Mouse (Mus musculus): ENCODE measurements at regions not wholly inside any gene's neighbourhood (a gene's known extent, or its start where the extent isn't known, plus 50 kb on each side); places are given as distances from the start of the nearest gene placed in this dataset.
"Not testable (repeated sequence)": the region's sequence is repeated elsewhere in the genome, so short reads cannot be mapped to it uniquely, and the experiment has no call there.

DNA sequence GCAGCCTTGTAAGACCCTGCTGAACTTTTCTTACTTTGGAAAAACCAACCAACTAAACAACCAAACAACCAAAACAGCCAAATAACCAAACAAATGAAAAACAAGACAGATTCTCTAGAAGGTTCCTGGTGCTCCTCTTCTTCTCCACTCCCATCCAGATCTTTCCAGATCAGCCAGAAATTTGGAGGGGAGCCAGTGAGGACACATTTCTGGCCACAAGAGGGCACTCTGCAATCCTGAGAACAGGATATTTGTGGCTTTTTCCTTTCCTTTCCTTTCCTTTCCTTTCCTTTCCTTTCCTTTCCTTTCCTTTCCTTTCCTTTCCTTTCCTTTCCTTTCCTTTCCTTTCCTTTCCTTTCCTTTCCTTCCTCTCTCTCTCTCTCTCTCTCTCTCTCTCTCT, 177.9 kb upstream of the Prok2 start:
- not testable (repeated sequence) for H3K27ac ChIP-seq (ENCODE audit: low read length); H3K27me3 ChIP-seq (ENCODE audit: control insufficient read depth, insufficient read depth, low read depth, low read length); H3K4me3 ChIP-seq (ENCODE audit: low read depth, low read length); H3K4me1 ChIP-seq (ENCODE audit: control insufficient read depth, insufficient read depth, low read length); ATAC-seq; H3K36me3 ChIP-seq (ENCODE audit: control insufficient read depth, insufficient read depth, low read length); H3K9me3 ChIP-seq (replicated peaks; ENCODE audit: control insufficient read depth, low read length, poor library complexity, severe bottlenecking); H3K4me2 ChIP-seq (ENCODE audit: low read length); H3K9ac ChIP-seq (ENCODE audit: low read depth, low read length)

DNA sequence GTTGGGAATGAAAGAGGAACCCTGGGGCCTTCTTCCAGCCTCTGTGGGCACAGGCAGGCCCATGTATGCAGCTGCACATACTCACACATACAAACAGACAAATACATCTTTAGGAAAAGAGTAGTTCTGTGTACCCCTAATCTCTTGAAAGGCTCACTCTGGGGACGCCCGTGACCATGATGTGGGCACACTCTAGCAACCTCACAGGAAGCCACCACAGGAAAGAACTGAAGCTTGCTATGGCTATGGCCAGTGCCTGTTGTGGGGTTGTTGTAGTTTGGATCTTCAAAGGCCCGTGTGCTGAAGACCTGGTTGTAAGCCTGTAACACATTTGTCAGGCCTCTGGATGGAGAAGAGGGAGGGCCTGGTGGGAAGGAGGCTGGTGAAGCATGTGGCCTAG, 175.4 kb upstream of the Prok2 start:
- Histone ChIP-seq H3K4me3 (ENCODE audit: low read depth, low read length) (no peak overlapping the region), H3K27ac (ENCODE audit: low read length) (no peak overlapping the region), H3K36me3 (ENCODE audit: control insufficient read depth, insufficient read depth, low read length) (no peaks in the 10 kb centered on the region), H3K9ac (ENCODE audit: low read depth, low read length) (no peak overlapping the region), H3K27me3 (ENCODE audit: control insufficient read depth, insufficient read depth, low read depth, low read length) (peaks cover 5% of the 10 kb centered on the region; the same call in 1 of the 2 replicates), H3K4me1 (ENCODE audit: control insufficient read depth, insufficient read depth, low read length) (no peaks in the 10 kb centered on the region), H3K4me2 (ENCODE audit: low read length) (no peak overlapping the region), H3K9me3 (replicated peaks; ENCODE audit: control insufficient read depth, low read length, poor library complexity, severe bottlenecking) (no peaks in the 10 kb centered on the region)
- ATAC-seq = no peak
- WGBS = 89% methylated on average over 3 of the region's 3 CpGs

DNA sequence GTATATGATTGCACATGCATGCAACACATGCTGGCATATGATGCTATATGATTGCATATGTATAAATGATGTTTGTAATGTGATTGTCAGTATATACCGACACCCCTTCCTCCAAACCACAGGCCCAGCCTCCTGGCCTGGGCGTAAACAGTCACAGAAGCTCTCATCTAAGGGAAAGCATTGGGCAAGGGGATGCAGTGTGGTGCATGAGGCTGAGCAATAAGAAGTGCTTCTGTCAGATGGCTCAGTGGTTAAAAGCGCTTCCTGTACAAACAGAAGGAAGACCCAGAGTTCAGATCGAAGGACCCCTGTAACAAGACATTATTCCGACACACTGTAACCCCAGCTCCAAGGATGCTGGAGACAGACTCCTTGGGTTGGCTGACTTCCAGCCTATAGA, 175.0 kb upstream of the Prok2 start:
- peaks cover 5% of the 10 kb centered on the region; the same call in 1 of the 2 replicates for H3K27me3 ChIP-seq (ENCODE audit: control insufficient read depth, insufficient read depth, low read depth, low read length)
- ATAC-seq = no peak
- H3K4me2 ChIP-seq (ENCODE audit: low read length) = no peak overlapping the region
- WGBS = 87% methylated on average over 5 of the region's 5 CpGs
- H3K4me1 ChIP-seq (ENCODE audit: control insufficient read depth, insufficient read depth, low read length) = no peaks in the 10 kb centered on the region
- no peak overlapping the region for H3K4me3 ChIP-seq (ENCODE audit: low read depth, low read length)
- H3K27ac ChIP-seq (ENCODE audit: low read length) = no peak overlapping the region
- H3K36me3 ChIP-seq (ENCODE audit: control insufficient read depth, insufficient read depth, low read length) = no peaks in the 10 kb centered on the region
- H3K9ac ChIP-seq (ENCODE audit: low read depth, low read length) = no peak overlapping the region
- no peaks in the 10 kb centered on the region for H3K9me3 ChIP-seq (replicated peaks; ENCODE audit: control insufficient read depth, low read length, poor library complexity, severe bottlenecking)

DNA sequence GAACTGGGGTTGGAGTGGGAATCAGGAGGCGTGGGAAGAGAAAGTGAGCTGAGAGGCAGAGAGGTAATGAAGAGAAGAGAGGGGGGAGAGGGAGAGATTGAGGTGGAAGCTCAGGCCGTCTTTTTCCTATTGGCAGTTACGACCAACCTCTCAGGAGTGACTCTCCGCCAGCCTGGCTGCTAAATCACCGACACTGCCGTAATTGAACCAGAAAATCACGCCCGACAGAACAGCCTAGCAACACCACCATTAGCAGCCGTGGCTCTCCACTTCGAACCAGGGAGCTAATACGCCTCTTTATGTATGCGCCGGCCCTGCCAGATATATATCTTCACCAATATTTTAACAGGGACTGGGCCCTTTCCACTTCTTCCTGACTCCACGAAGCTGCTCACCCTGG, 173.5 kb upstream of the Prok2 start:
- Histone ChIP-seq H3K27ac (ENCODE audit: low read length) (no peak overlapping the region), H3K36me3 (ENCODE audit: control insufficient read depth, insufficient read depth, low read length) (no peaks in the 10 kb centered on the region), H3K4me2 (ENCODE audit: low read length) (no peak overlapping the region), H3K4me1 (ENCODE audit: control insufficient read depth, insufficient read depth, low read length) (no peaks in the 10 kb centered on the region), H3K9me3 (replicated peaks; ENCODE audit: control insufficient read depth, low read length, poor library complexity, severe bottlenecking) (no peaks in the 10 kb centered on the region), H3K27me3 (ENCODE audit: control insufficient read depth, insufficient read depth, low read depth, low read length) (peaks cover 5% of the 10 kb centered on the region; the same call in 1 of the 2 replicates), H3K9ac (ENCODE audit: low read depth, low read length) (no peak overlapping the region), H3K4me3 (ENCODE audit: low read depth, low read length) (no peak overlapping the region)
- no peak for ATAC-seq
- WGBS = 67% methylated on average over 14 of the region's 14 CpGs

DNA sequence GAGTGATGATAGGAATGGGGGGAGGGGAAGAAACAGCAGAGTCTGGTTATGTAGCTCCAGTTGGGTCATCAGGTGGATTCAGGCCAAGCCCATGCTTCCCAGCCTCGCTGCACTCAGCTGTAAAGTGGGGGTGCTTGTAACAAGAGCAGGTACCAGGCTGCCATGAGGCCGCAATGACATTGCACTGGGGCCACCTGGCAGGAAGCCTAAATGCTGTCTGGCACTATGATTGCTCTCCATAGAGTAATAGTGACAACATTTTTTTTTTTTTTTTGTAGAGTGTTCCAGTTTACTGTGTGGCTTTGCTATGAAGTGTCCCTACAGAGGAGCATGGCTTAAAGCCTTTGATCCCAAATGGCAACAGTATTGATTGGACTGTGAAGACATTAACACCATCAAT, 171.9 kb upstream of the Prok2 start:
- H3K9me3 ChIP-seq (replicated peaks; ENCODE audit: control insufficient read depth, low read length, poor library complexity, severe bottlenecking) = no peaks in the 10 kb centered on the region
- no peak overlapping the region for H3K4me3 ChIP-seq (ENCODE audit: low read depth, low read length)
- peaks cover 5% of the 10 kb centered on the region; the same call in 1 of the 2 replicates for H3K27me3 ChIP-seq (ENCODE audit: control insufficient read depth, insufficient read depth, low read depth, low read length)
- no peak for ATAC-seq
- WGBS = 86% methylated on average over 2 of the region's 2 CpGs
- no peak overlapping the region for H3K9ac ChIP-seq (ENCODE audit: low read depth, low read length)
- H3K27ac ChIP-seq (ENCODE audit: low read length) = no peak overlapping the region
- H3K4me1 ChIP-seq (ENCODE audit: control insufficient read depth, insufficient read depth, low read length) = no peaks in the 10 kb centered on the region
- no peaks in the 10 kb centered on the region for H3K36me3 ChIP-seq (ENCODE audit: control insufficient read depth, insufficient read depth, low read length)
- no peak overlapping the region for H3K4me2 ChIP-seq (ENCODE audit: low read length)

DNA sequence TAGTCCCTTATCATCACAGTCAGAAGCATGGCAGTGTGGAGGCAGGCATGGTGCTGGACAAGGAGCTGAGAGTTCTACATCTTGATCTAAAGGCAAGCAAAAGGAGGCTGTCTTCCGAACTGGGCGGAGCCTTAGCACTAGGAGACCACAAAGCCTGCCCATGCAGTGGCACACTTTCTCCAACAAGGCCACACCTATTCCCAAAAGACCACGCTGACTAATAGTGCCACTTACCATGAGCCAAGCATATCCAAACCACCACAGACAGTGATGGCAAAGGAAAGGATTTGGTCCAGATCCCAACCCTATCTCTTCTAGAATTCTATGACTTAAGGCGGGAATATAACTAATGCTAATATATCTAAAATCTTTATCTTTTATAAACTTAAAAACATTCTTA, 169.4 kb upstream of the Prok2 start:
- H3K27me3 ChIP-seq (ENCODE audit: control insufficient read depth, insufficient read depth, low read depth, low read length) = peaks cover 5% of the 10 kb centered on the region; the same call in 1 of the 2 replicates
- no peaks in the 10 kb centered on the region for H3K36me3 ChIP-seq (ENCODE audit: control insufficient read depth, insufficient read depth, low read length)
- no peak overlapping the region for H3K27ac ChIP-seq (ENCODE audit: low read length)
- 94% methylated on average over 4 of the region's 4 CpGs for WGBS
- H3K4me3 ChIP-seq (ENCODE audit: low read depth, low read length) = no peak overlapping the region
- ATAC-seq = no peak
- H3K9ac ChIP-seq (ENCODE audit: low read depth, low read length) = no peak overlapping the region
- no peaks in the 10 kb centered on the region for H3K9me3 ChIP-seq (replicated peaks; ENCODE audit: control insufficient read depth, low read length, poor library complexity, severe bottlenecking)
- no peaks in the 10 kb centered on the region for H3K4me1 ChIP-seq (ENCODE audit: control insufficient read depth, insufficient read depth, low read length)
- H3K4me2 ChIP-seq (ENCODE audit: low read length) = no peak overlapping the region

DNA sequence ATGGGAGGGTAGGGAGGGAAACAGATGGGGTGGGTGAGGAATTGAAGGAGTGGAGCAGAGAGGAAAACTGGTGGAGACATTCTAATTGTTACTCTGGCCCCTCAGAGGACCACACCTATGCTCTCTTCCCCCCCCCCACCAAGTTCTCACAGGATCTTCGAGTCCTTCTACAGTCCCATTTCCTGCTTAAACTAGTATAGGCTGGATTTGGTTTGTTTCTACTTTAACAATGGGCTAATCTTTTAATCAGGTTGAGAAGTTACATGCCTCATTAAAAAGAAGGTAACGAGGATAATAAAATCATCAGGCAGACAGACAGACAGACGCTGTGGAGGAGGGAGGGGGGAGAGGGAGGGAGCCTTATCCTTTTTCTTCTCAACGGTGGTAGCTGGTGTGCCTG, 167.7 kb upstream of the Prok2 start:
- Histone ChIP-seq H3K4me1 (ENCODE audit: control insufficient read depth, insufficient read depth, low read length) (peaks cover 4% of the 10 kb centered on the region), H3K27ac (ENCODE audit: low read length) (no peak overlapping the region), H3K9me3 (replicated peaks; ENCODE audit: control insufficient read depth, low read length, poor library complexity, severe bottlenecking) (no peaks in the 10 kb centered on the region), H3K36me3 (ENCODE audit: control insufficient read depth, insufficient read depth, low read length) (no peaks in the 10 kb centered on the region), H3K27me3 (ENCODE audit: control insufficient read depth, insufficient read depth, low read depth, low read length) (no peaks in the 10 kb centered on the region), H3K4me2 (ENCODE audit: low read length) (no peak overlapping the region), H3K9ac (ENCODE audit: low read depth, low read length) (no peak overlapping the region), H3K4me3 (ENCODE audit: low read depth, low read length) (no peak overlapping the region)
- ATAC-seq = no peak
- WGBS = 20% methylated on average over 4 of the region's 4 CpGs

DNA sequence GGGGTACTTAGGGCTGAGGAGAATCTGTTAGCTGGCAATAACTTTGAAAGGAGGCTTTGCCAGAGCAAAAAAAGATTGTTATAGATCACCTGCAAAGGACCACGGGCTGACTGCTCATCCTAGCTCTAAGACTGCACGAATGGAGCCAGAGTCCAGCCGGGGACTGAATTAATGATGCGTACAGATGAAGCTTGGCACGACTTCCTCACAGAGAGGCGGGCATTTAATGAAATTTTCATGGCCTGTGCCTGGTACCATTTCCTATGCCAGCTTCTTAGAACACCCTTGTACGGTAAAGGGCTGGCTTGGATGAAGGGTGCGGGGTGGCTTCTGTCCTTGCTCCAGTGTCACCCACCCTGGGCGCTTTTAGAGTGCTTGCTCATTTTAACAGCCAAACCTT, 166.0 kb upstream of the Prok2 start:
- H3K27ac ChIP-seq (ENCODE audit: low read length) = no peak overlapping the region
- H3K27me3 ChIP-seq (ENCODE audit: control insufficient read depth, insufficient read depth, low read depth, low read length) = no peaks in the 10 kb centered on the region
- H3K9me3 ChIP-seq (replicated peaks; ENCODE audit: control insufficient read depth, low read length, poor library complexity, severe bottlenecking) = no peaks in the 10 kb centered on the region
- no peak for ATAC-seq
- no peak overlapping the region for H3K4me3 ChIP-seq (ENCODE audit: low read depth, low read length)
- no peak overlapping the region for H3K9ac ChIP-seq (ENCODE audit: low read depth, low read length)
- WGBS = 91% methylated on average over 9 of the region's 9 CpGs
- no peaks in the 10 kb centered on the region for H3K36me3 ChIP-seq (ENCODE audit: control insufficient read depth, insufficient read depth, low read length)
- no peak overlapping the region for H3K4me2 ChIP-seq (ENCODE audit: low read length)
- peaks cover 5% of the 10 kb centered on the region for H3K4me1 ChIP-seq (ENCODE audit: control insufficient read depth, insufficient read depth, low read length)

DNA sequence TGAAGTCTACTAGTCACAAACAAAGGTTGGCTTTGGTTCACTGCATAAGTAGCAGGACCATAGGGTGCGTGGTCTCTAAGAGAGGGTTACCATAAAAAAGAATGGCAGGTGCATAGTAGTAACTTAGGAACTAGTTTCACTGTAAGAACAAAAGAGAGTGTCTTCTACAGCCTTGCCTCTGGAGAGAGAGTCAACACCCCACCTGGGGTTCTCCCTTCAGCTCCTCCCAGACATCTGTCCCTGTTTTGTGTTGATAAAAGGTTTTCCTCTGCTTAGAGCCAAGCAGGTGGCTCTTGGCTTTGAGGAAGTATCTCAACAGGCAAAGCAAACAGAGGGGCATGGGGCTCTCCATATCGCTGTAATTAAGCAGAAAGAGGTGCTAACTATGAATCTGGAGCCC, 165.6 kb upstream of the Prok2 start:
- no peak overlapping the region for H3K27ac ChIP-seq (ENCODE audit: low read length)
- H3K9me3 ChIP-seq (replicated peaks; ENCODE audit: control insufficient read depth, low read length, poor library complexity, severe bottlenecking) = no peaks in the 10 kb centered on the region
- no peak overlapping the region for H3K4me3 ChIP-seq (ENCODE audit: low read depth, low read length)
- H3K4me1 ChIP-seq (ENCODE audit: control insufficient read depth, insufficient read depth, low read length) = peaks cover 5% of the 10 kb centered on the region
- no peaks in the 10 kb centered on the region for H3K27me3 ChIP-seq (ENCODE audit: control insufficient read depth, insufficient read depth, low read depth, low read length)
- H3K4me2 ChIP-seq (ENCODE audit: low read length) = no peak overlapping the region
- ATAC-seq = no peak
- H3K36me3 ChIP-seq (ENCODE audit: control insufficient read depth, insufficient read depth, low read length) = no peaks in the 10 kb centered on the region
- WGBS = 42% methylated on average over 2 of the region's 2 CpGs
- no peak overlapping the region for H3K9ac ChIP-seq (ENCODE audit: low read depth, low read length)

DNA sequence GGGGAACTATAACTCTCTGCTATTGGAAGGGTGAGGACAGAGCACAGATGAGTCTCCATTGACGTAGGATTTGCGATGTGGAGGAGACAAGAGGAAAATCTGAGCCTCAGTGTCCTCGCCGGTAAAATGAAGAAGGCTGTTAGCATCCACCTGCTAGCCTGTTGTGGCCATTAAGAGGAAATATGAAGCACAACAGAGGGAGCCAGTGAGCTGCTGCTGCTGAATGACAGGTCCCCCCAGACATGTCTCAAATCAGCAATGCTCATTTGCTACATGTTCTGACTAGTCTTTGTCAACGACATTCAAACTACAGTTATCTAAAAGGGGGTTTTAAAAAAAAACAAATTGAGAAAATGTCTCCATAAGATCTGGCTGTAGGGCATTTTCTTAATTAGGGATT, 164.6 kb upstream of the Prok2 start:
- Histone ChIP-seq H3K9ac (ENCODE audit: low read depth, low read length) (no peak overlapping the region), H3K27ac (ENCODE audit: low read length) (no peak overlapping the region), H3K27me3 (ENCODE audit: control insufficient read depth, insufficient read depth, low read depth, low read length) (no peaks in the 10 kb centered on the region), H3K4me2 (ENCODE audit: low read length) (no peak overlapping the region), H3K4me3 (ENCODE audit: low read depth, low read length) (no peak overlapping the region), H3K4me1 (ENCODE audit: control insufficient read depth, insufficient read depth, low read length) (peaks cover 5% of the 10 kb centered on the region), H3K36me3 (ENCODE audit: control insufficient read depth, insufficient read depth, low read length) (no peaks in the 10 kb centered on the region), H3K9me3 (replicated peaks; ENCODE audit: control insufficient read depth, low read length, poor library complexity, severe bottlenecking) (no peaks in the 10 kb centered on the region)
- no peak for ATAC-seq
- WGBS = 83% methylated on average over 5 of the region's 5 CpGs

Data from midbrain, embryonic 16.5 days (tissue).